Mouse (Mus musculus) forebrain, embryonic 14.5 days (tissue): ENCODE results near the gene Rbms3. TPM values are rescaled to one million over a fixed set of nuclear protein-coding genes. Genes with fewer than 3 reads are reported as not detected.
A peak's percentile ranks its signal among the peaks of the same experiment; 100 is the strongest.

ENCODE experiments used
- ATAC-seq: fragments of 200-750 bp; cut with Nextera tagmentation; 2 replicates; pipeline ENCODE4 v1.8.0; 2017; ENCODE audit warnings: mild to moderate bottlenecking, moderate library complexity
- DNase-seq: peaks from one replicate; pipeline ENCODE4 v3.0.0-alpha.2; 2015; ENCODE audit warnings: low spot score
- H3K27ac ChIP-seq: fragments of 300-500 bp; sonication (generic); 2 replicates; pipeline ENCODE4 v1.5.1; 2014; ENCODE audit warnings: low read depth, mild to moderate bottlenecking, control low read depth, low read length, moderate library complexity
- H3K27me3 ChIP-seq: fragments of 300-500 bp; sonication (generic); replicated peaks from 2 replicates; pipeline ENCODE4 v1.6.1; 2014; ENCODE audit warnings: low read length, control low read depth, mixed read lengths; ENCODE audit not compliant: control insufficient read depth, insufficient read depth
- H3K36me3 ChIP-seq: fragments of 300-500 bp; sonication (generic); 2 replicates; pipeline ENCODE4 v1.6.1; 2014; ENCODE audit warnings: low read length, control low read depth; ENCODE audit not compliant: control insufficient read depth, insufficient read depth
- H3K4me1 ChIP-seq: fragments of 300-500 bp; sonication (generic); 2 replicates; pipeline ENCODE4 v1.6.1; 2014; ENCODE audit warnings: antibody characterized with exemption, low read length, control low read depth; ENCODE audit not compliant: control insufficient read depth, insufficient read depth
- H3K4me2 ChIP-seq: fragments of 300-500 bp; sonication (generic); 2 replicates; pipeline ENCODE4 v1.6.1; 2014; ENCODE audit warnings: mild to moderate bottlenecking, control low read depth, low read length
- H3K4me3 ChIP-seq: fragments of 300-500 bp; sonication (generic); 2 replicates; pipeline ENCODE4 v1.5.1; 2014; ENCODE audit warnings: low read depth, low read length, control low read depth
- H3K9ac ChIP-seq: fragments of 300-500 bp; sonication (generic); 2 replicates; pipeline ENCODE4 v1.6.1; 2014; ENCODE audit warnings: mild to moderate bottlenecking, low read length, control low read depth, moderate library complexity
- H3K9me3 ChIP-seq: fragments of 300-500 bp; sonication (generic); replicated peaks from 2 replicates; pipeline ENCODE4 v1.6.1; 2016; ENCODE audit warnings: low read length, control low read depth, mixed read lengths; ENCODE audit not compliant: control insufficient read depth
- WGBS: fragments of 180-500 bp; shearing (Covaris S2); extraction: QIAGEN DNeasy Blood & Tissue Kit; methylation state at CpG from one replicate; pipeline ENCODE4 v1.1.7; 2014; 5-methylcytosine and 5-hydroxymethylcytosine counted together
- polyA plus RNA-seq: library from polyadenylated mRNA; unstranded; fragments of >200 nt; fragmentation: Nextera tagmentation; extraction: Ambion mirVana; gene quantifications from 2 replicates; pipeline ENCODE4 v1.2.1, GENCODE M21; 2014

Gene Rbms3
- polyA plus RNA-seq, 1 experiment from 2014 or later = 13.8 TPM

- Histone ChIP-seq H3K9me3 (no peaks in the 10 kb centered on the region), H3K27me3 (no peaks in the 10 kb centered on the region), H3K4me2 (no peak overlapping the region), H3K4me3 (no peak overlapping the region), H3K9ac (no peak overlapping the region), H3K4me1 (no peaks in the 10 kb centered on the region), H3K36me3 (no peaks in the 10 kb centered on the region), H3K27ac (no peak overlapping the region)
- DNase-seq (peak; percentile 17), ATAC-seq (no peak)
- WGBS = 100% methylated on average over 2 of the region's 2 CpGs
Measured at GRCm38 (mm10) chr9:117430670-117431069, 199.0 kb downstream of the Rbms3 start.

- DNase-seq = no peak
- Histone ChIP-seq H3K27ac (no peak overlapping the region), H3K9ac (no peak overlapping the region), H3K36me3 (no peaks in the 10 kb centered on the region), H3K4me2 (no peak overlapping the region), H3K27me3 (no peaks in the 10 kb centered on the region), H3K4me3 (no peak overlapping the region), H3K9me3 (no peaks in the 10 kb centered on the region), H3K4me1 (no peaks in the 10 kb centered on the region)
- whole genome bisulfite sequencing = 91% methylated on average over 7 of the region's 7 CpGs
- ATAC-seq = no peak
Measured at GRCm38 (mm10) chr9:117429217-117430105, 200.3 kb downstream of the Rbms3 start.

- no peak overlapping the region for H3K27ac ChIP-seq
- H3K4me1 ChIP-seq = no peaks in the 10 kb centered on the region
- H3K4me3 ChIP-seq = no peak overlapping the region
- no peak for ATAC-seq
- no peaks in the 10 kb centered on the region for H3K9me3 ChIP-seq
- H3K4me2 ChIP-seq = no peak overlapping the region
- H3K27me3 ChIP-seq = no peaks in the 10 kb centered on the region
- no peak overlapping the region for H3K9ac ChIP-seq
- WGBS = 78% methylated on average over 5 of the region's 5 CpGs
- DNase-seq = no peak
- no peaks in the 10 kb centered on the region for H3K36me3 ChIP-seq
Measured at GRCm38 (mm10) chr9:117423259-117423658, 206.5 kb downstream of the Rbms3 start.

GRCm38 (mm10) chr9:117419874-117420485 is 209.7 kb downstream of the Rbms3 start:
- H3K4me2 ChIP-seq = no peak overlapping the region
- no peak overlapping the region for H3K9ac ChIP-seq
- DNase-seq = no peak
- no peaks in the 10 kb centered on the region for H3K4me1 ChIP-seq
- no peaks in the 10 kb centered on the region for H3K36me3 ChIP-seq
- no peaks in the 10 kb centered on the region for H3K27me3 ChIP-seq
- H3K9me3 ChIP-seq = no peaks in the 10 kb centered on the region
- 82% methylated on average over 8 of the region's 8 CpGs for WGBS
- H3K4me3 ChIP-seq = no peak overlapping the region
- no peak overlapping the region for H3K27ac ChIP-seq
- no peak for ATAC-seq

GRCm38 (mm10) chr9:117413181-117413580 is 216.5 kb downstream of the Rbms3 start:
- no peak overlapping the region for H3K27ac ChIP-seq
- H3K9ac ChIP-seq = no peak overlapping the region
- no peak overlapping the region for H3K4me2 ChIP-seq
- no peak for DNase-seq
- no peak overlapping the region for H3K4me3 ChIP-seq
- no peaks in the 10 kb centered on the region for H3K27me3 ChIP-seq
- no peaks in the 10 kb centered on the region for H3K4me1 ChIP-seq
- no peaks in the 10 kb centered on the region for H3K36me3 ChIP-seq
- no peak for ATAC-seq
- 27% methylated on average over 3 of the region's 3 CpGs for WGBS
- H3K9me3 ChIP-seq = no peaks in the 10 kb centered on the region

- DNase-seq (no peak), ATAC-seq (no peak)
- H3K4me1 ChIP-seq = no peaks in the 10 kb centered on the region
- WGBS = 6% methylated on average over 2 of the region's 2 CpGs
- H3K27ac ChIP-seq = no peak overlapping the region
- no peaks in the 10 kb centered on the region for H3K27me3 ChIP-seq
- H3K4me2 ChIP-seq = no peak overlapping the region
- H3K9me3 ChIP-seq = no peaks in the 10 kb centered on the region
- no peak overlapping the region for H3K9ac ChIP-seq
- no peaks in the 10 kb centered on the region for H3K36me3 ChIP-seq
- no peak overlapping the region for H3K4me3 ChIP-seq
Measured at GRCm38 (mm10) chr9:117412584-117412983, 217.1 kb downstream of the Rbms3 start.

- Histone ChIP-seq H3K27me3 (no peaks in the 10 kb centered on the region), H3K9ac (no peak overlapping the region), H3K4me1 (no peaks in the 10 kb centered on the region), H3K4me2 (no peak overlapping the region), H3K9me3 (no peaks in the 10 kb centered on the region), H3K27ac (no peak overlapping the region), H3K36me3 (no peaks in the 10 kb centered on the region), H3K4me3 (no peak overlapping the region)
- ATAC-seq (no peak), DNase-seq (no peak)
- 87% methylated on average over 4 of the region's 4 CpGs for WGBS
Measured at GRCm38 (mm10) chr9:117404621-117405020, 225.1 kb downstream of the Rbms3 start.

GRCm38 (mm10) chr9:117400262-117400671 is 229.4 kb downstream of the Rbms3 start:
- no peak overlapping the region for H3K4me2 ChIP-seq
- H3K4me3 ChIP-seq = no peak overlapping the region
- H3K4me1 ChIP-seq = no peaks in the 10 kb centered on the region
- no peak for ATAC-seq
- H3K9me3 ChIP-seq = no peaks in the 10 kb centered on the region
- peak; percentile 35 for DNase-seq
- H3K27me3 ChIP-seq = no peaks in the 10 kb centered on the region
- no peak overlapping the region for H3K27ac ChIP-seq
- no peaks in the 10 kb centered on the region for H3K36me3 ChIP-seq
- H3K9ac ChIP-seq = no peak overlapping the region
- 62% methylated on average over 7 of the region's 7 CpGs for WGBS

GRCm38 (mm10) chr9:117397071-117397470 is 232.6 kb downstream of the Rbms3 start:
- H3K4me1 ChIP-seq = no peaks in the 10 kb centered on the region
- H3K27ac ChIP-seq = no peak overlapping the region
- no peak for ATAC-seq
- H3K36me3 ChIP-seq = no peaks in the 10 kb centered on the region
- DNase-seq = no peak
- H3K4me2 ChIP-seq = no peak overlapping the region
- no peaks in the 10 kb centered on the region for H3K9me3 ChIP-seq
- H3K9ac ChIP-seq = no peak overlapping the region
- H3K27me3 ChIP-seq = no peaks in the 10 kb centered on the region
- no peak overlapping the region for H3K4me3 ChIP-seq
